Mouse (Mus musculus) small intestine, adult 2 months (tissue): ENCODE measurements around the gene Myom3. TPM values are rescaled to one million over a fixed set of nuclear protein-coding genes. Genes with fewer than 3 reads are reported as not detected.

Source experiments
- H3K27ac ChIP-seq: fragments of 200-500 bp; 2 replicates; pipeline ENCODE4 v1.5.1; 2012; ENCODE audit warnings: low read depth, low read length, control low read depth, inconsistent platforms; ENCODE audit not compliant: insufficient read depth
- H3K27me3 ChIP-seq: fragments of 200-500 bp; 2 replicates; pipeline ENCODE4 v1.6.1; 2012; ENCODE audit warnings: mild to moderate bottlenecking, moderate library complexity, low read length, inconsistent platforms; ENCODE audit not compliant: control insufficient read depth, insufficient read depth
- H3K36me3 ChIP-seq: fragments of 200-500 bp; 2 replicates; pipeline ENCODE4 v1.6.1; 2012; ENCODE audit warnings: mild to moderate bottlenecking, low read length, control low read depth, inconsistent platforms; ENCODE audit not compliant: control insufficient read depth, insufficient read depth
- H3K4me1 ChIP-seq: fragments of 200-500 bp; 2 replicates; pipeline ENCODE4 v1.6.1; 2012; ENCODE audit warnings: low read length, inconsistent platforms, mixed read lengths; ENCODE audit not compliant: control insufficient read depth, insufficient read depth, insufficient read length
- H3K4me3 ChIP-seq: fragments of 200-500 bp; 2 replicates; pipeline ENCODE4 v1.5.1; 2012; ENCODE audit warnings: low read depth, mild to moderate bottlenecking, control low read depth, inconsistent platforms, low read length, moderate library complexity
- CTCF ChIP-seq: fragments of 200-500 bp; IDR thresholded peaks from 2 replicates; pipeline ENCODE4 v1.5.1; 2012; ENCODE audit warnings: low read depth, mild to moderate bottlenecking, control low read depth, inconsistent platforms, low read length, moderate library complexity, mixed read lengths; ENCODE audit not compliant: insufficient replicate concordance, insufficient read length; ENCODE audit errors: extremely low read depth
- POLR2A ChIP-seq: fragments of 200-500 bp; IDR thresholded peaks from 2 replicates; pipeline ENCODE4 v1.6.1; 2012; ENCODE audit warnings: low read depth, mild to moderate bottlenecking, control low read depth, inconsistent platforms, low read length, moderate library complexity
- whole genome bisulfite sequencing: fragments of 180-500 bp; shearing (Covaris S2); methylation state at CpG from one replicate; pipeline ENCODE4 v1.1.7; 2018; 5-methylcytosine and 5-hydroxymethylcytosine counted together
- polyA plus RNA-seq: library from polyadenylated mRNA; depleted of rRNA; stranded (reverse); fragments of >200 nt; gene quantifications from 2 replicates; pipeline ENCODE4 v1.2.3, GENCODE M21; 2012

Gene Myom3
- polyA plus RNA-seq, 1 experiment: 1.1 TPM

- H3K27ac ChIP-seq: no peak overlapping the region
- 82% methylated on average over 21 of the region's 21 CpGs for WGBS
These were observed 79.9 kb downstream of the Myom3 start for GRCm38 (mm10) chr4:135839293-135840011.

GRCm38 (mm10) chr4:135844400-135844799 is 84.9 kb downstream of the Myom3 start:
- WGBS: 57% methylated on average over 6 of the region's 6 CpGs
- H3K27ac ChIP-seq: no peak overlapping the region
- H3K36me3 ChIP-seq: no peaks in the 10 kb centered on the region
- no peaks in the 10 kb centered on the region for H3K27me3 ChIP-seq
- H3K4me3 ChIP-seq: no peak overlapping the region
- H3K4me1 ChIP-seq: no peaks in the 10 kb centered on the region
- no peak for TF ChIP-seq CTCF
- no peak for TF ChIP-seq POLR2A

More at GRCm38 (mm10) chr4:135839293-135840011, 79.9 kb downstream of the Myom3 start:
- TF ChIP-seq POLR2A: no peak
- TF ChIP-seq CTCF: no peak
- Histone ChIP-seq H3K27me3 (no peaks in the 10 kb centered on the region), H3K36me3 (no peaks in the 10 kb centered on the region), H3K4me3 (no peak overlapping the region), H3K4me1 (no peaks in the 10 kb centered on the region)

- no peak for TF ChIP-seq POLR2A
- TF ChIP-seq CTCF: no peak
- H3K27me3 ChIP-seq: no peaks in the 10 kb centered on the region
- H3K36me3 ChIP-seq: no peaks in the 10 kb centered on the region
- H3K4me3 ChIP-seq: no peak overlapping the region
- no peaks in the 10 kb centered on the region for H3K4me1 ChIP-seq
- 69% methylated on average over 5 of the region's 5 CpGs for WGBS
- no peak overlapping the region for H3K27ac ChIP-seq
These were observed 88.1 kb downstream of the Myom3 start for GRCm38 (mm10) chr4:135847581-135847980.

GRCm38 (mm10) chr4:135850411-135851095 is 91.0 kb downstream of the Myom3 start:
- Histone ChIP-seq H3K36me3 (no peaks in the 10 kb centered on the region), H3K4me3 (no peak overlapping the region), H3K4me1 (no peaks in the 10 kb centered on the region), H3K27ac (no peak overlapping the region), H3K27me3 (no peaks in the 10 kb centered on the region)
- 32% methylated on average over 13 of the region's 13 CpGs for WGBS
- TF ChIP-seq POLR2A (no peak), CTCF (no peak)

GRCm38 (mm10) chr4:135851942-135852341 is 92.4 kb downstream of the Myom3 start:
- Histone ChIP-seq H3K4me1 (no peaks in the 10 kb centered on the region), H3K27ac (no peak overlapping the region), H3K36me3 (no peaks in the 10 kb centered on the region), H3K27me3 (no peaks in the 10 kb centered on the region), H3K4me3 (no peak overlapping the region)
- TF ChIP-seq CTCF (no peak), POLR2A (no peak)
- WGBS: 64% methylated on average over 9 of the region's 9 CpGs

GRCm38 (mm10) chr4:135853987-135854546 is 94.6 kb downstream of the Myom3 start:
- no peak overlapping the region for H3K4me3 ChIP-seq
- H3K27me3 ChIP-seq: no peaks in the 10 kb centered on the region
- no peaks in the 10 kb centered on the region; the same call in 1 of the 2 replicates for H3K36me3 ChIP-seq
- H3K4me1 ChIP-seq: no peaks in the 10 kb centered on the region
- TF ChIP-seq CTCF (no peak), POLR2A (no peak)
- 94% methylated on average over 14 of the region's 14 CpGs for WGBS
- no peak overlapping the region for H3K27ac ChIP-seq

GRCm38 (mm10) chr4:135854630-135855029 is 95.1 kb downstream of the Myom3 start:
- TF ChIP-seq CTCF (no peak), POLR2A (no peak)
- 68% methylated on average over 11 of the region's 11 CpGs for WGBS
- H3K4me3 ChIP-seq: no peak overlapping the region
- H3K27me3 ChIP-seq: no peaks in the 10 kb centered on the region
- H3K36me3 ChIP-seq: no peaks in the 10 kb centered on the region; the same call in 1 of the 2 replicates
- no peak overlapping the region for H3K27ac ChIP-seq
- H3K4me1 ChIP-seq: no peaks in the 10 kb centered on the region
